Mouse (Mus musculus) hindbrain, embryonic 15.5 days (tissue): ENCODE measurements around the gene St8sia1. TPM values are rescaled to one million over a fixed set of nuclear protein-coding genes. Genes with fewer than 3 reads are reported as not detected.

Source experiments
- ATAC-seq: fragments of 200-750 bp; cut with Nextera tagmentation; 2 replicates; pipeline ENCODE4 v1.8.0; 2017; ENCODE audit warnings: low read depth, moderate number of reproducible peaks, moderate TSS enrichment; ENCODE audit not compliant: low FRiP score
- H3K27ac ChIP-seq: fragments of 300-500 bp; sonication (generic); replicated peaks from 2 replicates; pipeline ENCODE4 v1.5.1; 2015; ENCODE audit warnings: mild to moderate bottlenecking, inconsistent platforms
- H3K27me3 ChIP-seq: fragments of 300-500 bp; sonication (generic); 2 replicates; pipeline ENCODE4 v1.6.1; 2015; ENCODE audit warnings: control low read depth, inconsistent platforms
- H3K36me3 ChIP-seq: fragments of 300-500 bp; sonication (generic); 2 replicates; pipeline ENCODE4 v1.6.1; 2015; ENCODE audit warnings: control low read depth, inconsistent platforms
- H3K4me1 ChIP-seq: fragments of 300-500 bp; sonication (generic); replicated peaks from 2 replicates; pipeline ENCODE4 v1.6.1; 2015; ENCODE audit warnings: control low read depth, inconsistent platforms
- H3K4me2 ChIP-seq: fragments of 300-500 bp; sonication (generic); 2 replicates; pipeline ENCODE4 v1.6.1; 2015; ENCODE audit warnings: moderate library complexity, mild to moderate bottlenecking, inconsistent platforms
- H3K4me3 ChIP-seq: fragments of 300-500 bp; sonication (generic); 2 replicates; pipeline ENCODE4 v1.5.1; 2015; ENCODE audit warnings: mild to moderate bottlenecking, inconsistent platforms
- H3K9ac ChIP-seq: fragments of 300-500 bp; sonication (generic); 2 replicates; pipeline ENCODE4 v1.6.1; 2015; ENCODE audit warnings: inconsistent platforms
- H3K9me3 ChIP-seq: fragments of 300-500 bp; sonication (generic); 2 replicates; pipeline ENCODE4 v1.6.1; 2016; ENCODE audit warnings: control low read depth, inconsistent platforms
- WGBS: fragments of 180-500 bp; shearing (Covaris S2); methylation state at CpG from one replicate; pipeline ENCODE4 v1.1.7; 2015; 5-methylcytosine and 5-hydroxymethylcytosine counted together
- polyA plus RNA-seq: library from polyadenylated mRNA; unstranded; fragments of >200 nt; fragmentation: Nextera tagmentation; extraction: Ambion mirVana; gene quantifications from 2 replicates; pipeline ENCODE4 v1.2.1, GENCODE M21; 2015

The St8sia1 gene
- polyA plus RNA-seq, 1 experiment from 2014 or later, result 7.0 TPM

GRCm38 (mm10) chr6:142865199-142865598 is 99.1 kb downstream of the St8sia1 start:
- WGBS, result 93% methylated on average over 6 of the region's 6 CpGs
- H3K4me2 ChIP-seq, result no peak overlapping the region
- H3K27ac ChIP-seq, result no peak overlapping the region

GRCm38 (mm10) chr6:142863881-142864280 is 100.4 kb downstream of the St8sia1 start:
- Histone ChIP-seq H3K27ac (no peak overlapping the region), H3K27me3 (no peaks in the 10 kb centered on the region), H3K4me1 (peaks cover 8% of the 10 kb centered on the region), H3K4me2 (no peak overlapping the region), H3K36me3 (peaks cover 8% of the 10 kb centered on the region; the same call in 1 of the 2 replicates), H3K9ac (no peak overlapping the region), H3K9me3 (no peaks in the 10 kb centered on the region), H3K4me3 (no peak overlapping the region)
- ATAC-seq, result no peak
- 95% methylated on average over 4 of the region's 4 CpGs for WGBS

More at GRCm38 (mm10) chr6:142865199-142865598, 99.1 kb downstream of the St8sia1 start:
- Histone ChIP-seq H3K36me3 (peaks cover 8% of the 10 kb centered on the region; the same call in 1 of the 2 replicates), H3K4me1 (peaks cover 8% of the 10 kb centered on the region), H3K4me3 (no peak overlapping the region), H3K9ac (no peak overlapping the region), H3K27me3 (no peaks in the 10 kb centered on the region), H3K9me3 (no peaks in the 10 kb centered on the region)
- ATAC-seq, result no peak

DNA sequence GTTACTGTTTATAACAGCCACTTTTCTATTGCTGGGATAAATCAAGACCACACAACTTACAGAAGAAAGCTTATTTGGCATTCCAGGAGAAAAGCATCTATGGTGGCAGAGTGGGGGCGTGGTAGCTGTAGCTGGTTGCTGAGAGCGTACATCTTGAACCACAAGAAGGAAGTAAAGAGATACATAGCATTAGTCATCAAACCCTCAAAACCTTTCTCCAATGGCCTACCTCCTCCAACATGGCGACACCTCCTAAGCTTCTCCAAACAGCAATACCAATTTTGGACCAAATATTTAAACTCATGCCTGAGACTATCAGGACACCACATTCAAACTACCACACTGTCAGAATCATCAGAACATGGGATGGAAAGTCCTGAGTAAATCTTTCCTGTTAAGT is 102.0 kb downstream of the St8sia1 start:
- Histone ChIP-seq H3K27ac (no peak overlapping the region), H3K9ac (no peak overlapping the region), H3K27me3 (no peaks in the 10 kb centered on the region), H3K36me3 (peaks cover 8% of the 10 kb centered on the region; the same call in 1 of the 2 replicates), H3K9me3 (no peaks in the 10 kb centered on the region), H3K4me3 (no peak overlapping the region), H3K4me1 (peaks cover 4% of the 10 kb centered on the region), H3K4me2 (no peak overlapping the region)
- 95% methylated on average over 3 of the region's 3 CpGs for WGBS
- ATAC-seq, result no peak

- H3K36me3 ChIP-seq, result peaks cover 8% of the 10 kb centered on the region; the same call in 1 of the 2 replicates
- H3K27ac ChIP-seq, result no peak overlapping the region
- WGBS, result 94% methylated on average over 1 of the region's 1 CpGs
- H3K9me3 ChIP-seq, result no peaks in the 10 kb centered on the region
- H3K9ac ChIP-seq, result no peak overlapping the region
- peaks cover 8% of the 10 kb centered on the region; the same call in 1 of the 2 replicates for H3K4me1 ChIP-seq
- no peaks in the 10 kb centered on the region for H3K27me3 ChIP-seq
- ATAC-seq, result no peak
- H3K4me3 ChIP-seq, result no peak overlapping the region
- no peak overlapping the region for H3K4me2 ChIP-seq
Observed at GRCm38 (mm10) chr6:142860396-142860795, 103.9 kb downstream of the St8sia1 start.

DNA sequence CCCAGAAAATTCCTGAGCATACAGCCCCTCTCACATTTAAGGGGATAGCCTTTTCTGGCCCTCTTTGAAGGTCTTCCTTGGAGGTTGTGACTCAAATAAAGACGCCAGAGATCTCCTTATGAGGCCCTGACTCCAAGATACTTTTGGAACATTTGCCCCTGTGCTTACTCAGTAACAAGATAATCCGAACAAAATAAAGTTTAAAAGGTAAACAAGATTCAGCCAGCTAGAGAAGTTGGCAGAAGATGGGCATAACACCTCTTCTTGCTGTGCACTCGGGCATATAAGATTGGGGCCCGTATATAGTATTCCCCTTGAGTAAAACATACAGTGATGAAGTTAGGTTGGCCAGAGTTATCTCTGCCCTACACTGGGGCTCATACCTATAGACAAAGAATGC is 104.3 kb downstream of the St8sia1 start:
- Histone ChIP-seq H3K27ac (no peak overlapping the region), H3K4me1 (peaks cover 8% of the 10 kb centered on the region; the same call in 1 of the 2 replicates), H3K27me3 (no peaks in the 10 kb centered on the region), H3K4me2 (no peak overlapping the region), H3K9ac (no peak overlapping the region), H3K9me3 (no peaks in the 10 kb centered on the region), H3K36me3 (peaks cover 8% of the 10 kb centered on the region; the same call in 1 of the 2 replicates), H3K4me3 (no peak overlapping the region)
- no peak for ATAC-seq
- 94% methylated on average over 4 of the region's 4 CpGs for WGBS

GRCm38 (mm10) chr6:142858937-142859336 is 105.3 kb downstream of the St8sia1 start:
- Histone ChIP-seq H3K4me1 (peaks cover 8% of the 10 kb centered on the region; the same call in 1 of the 2 replicates), H3K4me2 (no peak overlapping the region), H3K27me3 (no peaks in the 10 kb centered on the region), H3K27ac (no peak overlapping the region), H3K9ac (no peak overlapping the region), H3K36me3 (peaks cover 8% of the 10 kb centered on the region; the same call in 1 of the 2 replicates), H3K4me3 (no peak overlapping the region), H3K9me3 (no peaks in the 10 kb centered on the region)
- ATAC-seq, result no peak
- 100% methylated on average over 2 of the region's 2 CpGs for WGBS

GRCm38 (mm10) chr6:142856258-142856874 is 107.9 kb downstream of the St8sia1 start:
- no peaks in the 10 kb centered on the region for H3K9me3 ChIP-seq
- no peak overlapping the region for H3K27ac ChIP-seq
- no peaks in the 10 kb centered on the region for H3K36me3 ChIP-seq
- no peak overlapping the region for H3K9ac ChIP-seq
- H3K4me3 ChIP-seq, result no peak overlapping the region
- H3K4me2 ChIP-seq, result no peak overlapping the region
- no peak for ATAC-seq
- H3K4me1 ChIP-seq, result peaks cover 8% of the 10 kb centered on the region; the same call in 1 of the 2 replicates
- H3K27me3 ChIP-seq, result no peaks in the 10 kb centered on the region
- WGBS, result 38% methylated on average over 3 of the region's 3 CpGs

DNA sequence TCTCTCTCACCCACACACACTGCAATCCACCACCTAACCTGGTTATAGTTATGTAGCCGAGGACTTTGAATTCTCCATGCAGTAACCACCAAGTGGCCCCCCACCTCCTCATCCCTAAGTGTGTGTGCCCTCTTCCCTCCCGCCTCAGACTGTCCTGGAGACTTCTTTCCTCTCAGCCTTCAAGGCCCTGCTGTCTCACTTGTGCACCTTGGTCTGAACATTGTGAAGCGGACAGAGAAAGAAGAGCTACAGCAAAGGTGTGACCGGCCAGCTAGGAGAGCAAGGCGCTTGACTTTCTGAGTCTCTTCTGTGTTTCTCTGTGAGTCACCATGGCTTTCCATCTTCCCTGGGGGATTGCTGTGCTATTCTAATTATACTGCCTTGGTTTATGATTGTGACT is 108.5 kb downstream of the St8sia1 start:
- Histone ChIP-seq H3K4me1 (peaks cover 8% of the 10 kb centered on the region; the same call in 1 of the 2 replicates), H3K9me3 (no peaks in the 10 kb centered on the region), H3K27ac (no peak overlapping the region), H3K4me2 (no peak overlapping the region), H3K36me3 (no peaks in the 10 kb centered on the region), H3K4me3 (no peak overlapping the region), H3K27me3 (no peaks in the 10 kb centered on the region), H3K9ac (no peak overlapping the region)
- 92% methylated on average over 5 of the region's 5 CpGs for WGBS
- ATAC-seq, result no peak

DNA sequence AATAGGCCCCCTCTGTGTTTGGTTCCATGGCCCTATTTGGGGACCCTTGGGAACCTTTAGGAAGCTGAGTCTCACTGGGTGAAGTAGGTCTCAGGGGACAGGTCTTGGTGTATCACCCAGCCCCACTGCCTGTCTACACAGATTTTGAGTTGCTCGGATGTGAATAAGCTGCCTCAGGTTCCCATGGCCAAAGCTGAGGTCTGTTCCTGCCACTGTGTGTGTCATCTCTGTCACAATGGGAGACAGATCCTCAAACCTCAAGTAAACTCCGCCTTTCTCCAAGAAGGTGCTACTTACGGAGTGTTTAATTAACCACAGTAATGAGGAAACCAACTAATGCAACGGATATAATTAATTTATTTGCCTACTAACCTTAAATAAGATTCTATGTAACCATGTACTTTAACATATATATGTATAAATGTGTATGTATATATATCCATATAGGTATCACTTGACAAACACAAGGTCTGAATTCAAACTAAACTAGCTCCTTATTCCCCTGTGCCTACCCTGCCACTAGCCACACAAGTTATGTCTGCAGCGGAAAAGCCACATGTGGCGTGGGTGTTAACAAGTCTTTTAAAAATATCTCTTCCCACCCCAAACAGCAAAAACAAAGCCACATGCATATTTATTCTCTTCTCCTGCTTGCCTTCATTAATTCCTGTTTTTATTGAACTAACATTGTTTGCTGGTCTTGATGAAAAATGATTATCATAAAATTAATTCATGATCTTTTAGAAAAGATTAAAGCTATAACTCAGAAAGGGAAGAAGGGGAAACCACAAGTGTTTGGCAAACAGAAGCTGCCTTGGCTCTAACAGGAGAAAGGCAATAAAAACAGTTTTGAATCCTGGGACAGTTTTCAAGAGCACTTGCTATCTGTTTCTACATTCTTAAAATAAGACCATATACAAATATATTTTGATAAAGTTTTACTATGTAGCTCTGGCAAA is 111.6 kb downstream of the St8sia1 start:
- no peak for ATAC-seq
- H3K27ac ChIP-seq, result no peak overlapping the region
- WGBS, result 82% methylated on average over 6 of the region's 6 CpGs

DNA sequence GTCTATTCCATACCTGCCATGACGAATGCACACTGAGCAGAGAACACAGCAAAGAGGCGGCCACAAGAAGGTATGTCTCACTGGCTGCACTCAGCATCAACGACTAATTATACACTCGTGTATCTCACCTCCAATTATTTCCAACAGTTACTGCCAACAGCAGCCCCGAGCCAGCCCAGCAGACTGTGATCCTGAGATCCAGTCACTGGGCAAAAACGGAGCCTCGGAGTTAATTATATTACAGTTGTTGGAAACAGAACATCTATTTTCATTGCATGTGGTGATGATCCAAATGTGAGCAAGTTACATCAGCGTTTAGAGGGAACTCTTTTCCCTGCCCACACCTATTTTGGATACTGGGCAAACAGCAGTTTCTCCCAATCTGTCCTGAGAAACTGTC is 113.8 kb downstream of the St8sia1 start:
- Histone ChIP-seq H3K27ac (no peak overlapping the region), H3K9ac (no peak overlapping the region), H3K9me3 (no peaks in the 10 kb centered on the region), H3K27me3 (no peaks in the 10 kb centered on the region), H3K4me2 (no peak overlapping the region), H3K4me1 (no peaks in the 10 kb centered on the region), H3K36me3 (no peaks in the 10 kb centered on the region), H3K4me3 (no peak overlapping the region)
- ATAC-seq, result no peak
- WGBS, result 73% methylated on average over 8 of the region's 8 CpGs

More for the DNA sequence above, 111.6 kb downstream of the St8sia1 start:
- Histone ChIP-seq H3K4me2 (no peak overlapping the region), H3K9ac (no peak overlapping the region), H3K27me3 (no peaks in the 10 kb centered on the region), H3K36me3 (no peaks in the 10 kb centered on the region), H3K4me3 (no peak overlapping the region), H3K9me3 (no peaks in the 10 kb centered on the region), H3K4me1 (peaks cover 5% of the 10 kb centered on the region; the same call in 1 of the 2 replicates)

- Histone ChIP-seq H3K4me1 (no peaks in the 10 kb centered on the region), H3K27me3 (no peaks in the 10 kb centered on the region), H3K27ac (no peak overlapping the region), H3K4me3 (no peak overlapping the region), H3K36me3 (no peaks in the 10 kb centered on the region), H3K9ac (no peak overlapping the region), H3K4me2 (no peak overlapping the region), H3K9me3 (no peaks in the 10 kb centered on the region)
- WGBS, result 69% methylated on average over 5 of the region's 5 CpGs
- ATAC-seq, result no peak
Observed at GRCm38 (mm10) chr6:142849326-142849725, 114.9 kb downstream of the St8sia1 start.
